ENCODE assay signal across 9 mouse cellular contexts in genomic region chr19:5687738-5688137, GRCm38 (mm10). TPM values are rescaled to one million over a fixed set of nuclear protein-coding genes. Genes with fewer than 3 reads are reported as not detected.
DNase-seq lines count a peak whose midpoint lies in the region; ATAC-seq and TF ChIP-seq lines count a peak whose summit lies in the region.
"Had no signal": no experiment of that assay in that cellular context is flagged by ENCODE, and none has a peak within 500 bp of the region (broad histone marks: within the 10 kb centered on the region; RNA-seq: fewer than 3 reads in every experiment).

No protein-coding gene starts in this region.

- no peaks in the 10 kb centered on the region for H3K9me3 ChIP-seq in embryonic facial prominence, embryonic 11.5 days (replicated peaks; ENCODE audit: control insufficient read depth, low read length)

- H3K27me3 ChIP-seq in embryonic facial prominence, embryonic 11.5 days (ENCODE audit: control insufficient read depth, insufficient read depth, low read length): no peaks in the 10 kb centered on the region

- TF ChIP-seq CTCF in left cerebral cortex, adult 2 months (IDR thresholded peaks at IDR 0.05): no peak

- H3K4me3 ChIP-seq in left cerebral cortex, adult 2 months: peak overlapping the region; percentile 79
- peak overlapping the region; percentile 71 for H3K4me3 ChIP-seq in embryonic facial prominence, embryonic 11.5 days (ENCODE audit: low read depth, low read length)

- 23% methylated on average over 9 of the region's 9 CpGs for WGBS in embryonic facial prominence, embryonic 11.5 days

- intact Hi-C loops in left cerebral cortex, adult 2 months (cut with DNase I): loop anchor here (2.0 to 5.0 kb wide), 2 partner anchors 51 to 320 kb away; partner anchors contain the start of genes Banf1, Eif1ad and Rela

- ATAC-seq in embryonic facial prominence, embryonic 11.5 days (replicated peaks; ENCODE audit: insufficient number of reproducible peaks, low FRiP score, low TSS enrichment, low read depth): no peak

- no peak for DNase-seq in left cerebral cortex, adult 2 months (ENCODE audit: extremely low spot score in 1 of 2, low spot score in 2 of 2)
- no peak for DNase-seq in left cerebral cortex, adult 9 months (ENCODE audit: low spot score in 2 of 2)
- DNase-seq in embryonic facial prominence, embryonic 11.5 days (ENCODE audit: low spot score): no peak
- DNase-seq in induced T-regulatory cell, adult 2 months (ENCODE audit: low read depth): peak; percentile 30
- DNase-seq in naive thymus-derived CD4-positive, alpha-beta T cell, adult 2 months (ENCODE audit: low read depth): peak; percentile 31
- no peak for DNase-seq in cerebellum, adult 11-12 months
- no peak for DNase-seq in kidney, postnatal 25 days
- DNase-seq in layer of hippocampus, postnatal 14 days (ENCODE audit: low spot score in 2 of 2): no peak

- H3K4me2 ChIP-seq in embryonic facial prominence, embryonic 11.5 days (ENCODE audit: low read depth, low read length): peak overlapping the region; percentile 71

- H3K9ac ChIP-seq in embryonic facial prominence, embryonic 11.5 days (replicated peaks; ENCODE audit: low read length): peak overlapping the region; percentile 66

- H3K36me3 ChIP-seq in embryonic facial prominence, embryonic 11.5 days (replicated peaks; ENCODE audit: control insufficient read depth, insufficient read depth, low read depth, low read length): peaks cover 2% of the 10 kb centered on the region

- no peak overlapping the region for H3K27ac ChIP-seq in left cerebral cortex, adult 2 months
- no peak overlapping the region; the same call in 1 of the 2 replicates for H3K27ac ChIP-seq in embryonic facial prominence, embryonic 11.5 days (replicated peaks; ENCODE audit: low read depth, low read length)

- peaks cover 12% of the 10 kb centered on the region for H3K4me1 ChIP-seq in embryonic facial prominence, embryonic 11.5 days (ENCODE audit: control insufficient read depth, insufficient read depth, low read length)

RNA-seq across cellular contexts. Expression of gene Map3k11, which starts 0.8 kb away (rescaled TPM):
- total RNA-seq in left cerebral cortex, adult 2 months (2021): 10 to 100 TPM; 16.2 to 17.0 TPM
- 13.1 and 14.6 TPM in 2 replicates for polyA plus RNA-seq in embryonic facial prominence, embryonic 11.5 days (2014; fragmentation: Nextera tagmentation; extraction: Ambion mirVana)
- 10 to 100 TPM; 16.1 to 17.0 TPM for total RNA-seq in layer of hippocampus, postnatal 14 days (2021)

RNA-seq across cellular contexts. Expression of gene Pcnx3, which starts 1.0 kb away (rescaled TPM):
- 10 to 100 TPM; 77.5 to 80.0 TPM for total RNA-seq in left cerebral cortex, adult 2 months (2021)
- 17.5 and 22.0 TPM in 2 replicates for polyA plus RNA-seq in embryonic facial prominence, embryonic 11.5 days (2014; fragmentation: Nextera tagmentation; extraction: Ambion mirVana)
- total RNA-seq in layer of hippocampus, postnatal 14 days (2021): 10 to 100 TPM; 66.3 to 72.2 TPM

RNA-seq across cellular contexts. Expression of gene Kcnk7, which starts 16.4 kb away (rescaled TPM):
- not detected for total RNA-seq in left cerebral cortex, adult 2 months (2021)
- polyA plus RNA-seq in embryonic facial prominence, embryonic 11.5 days (2014; fragmentation: Nextera tagmentation; extraction: Ambion mirVana): not detected in 2 replicates
- total RNA-seq in layer of hippocampus, postnatal 14 days (2021): not detected
- total RNA-seq: adrenal gland, postnatal 25 days had no signal

RNA-seq across cellular contexts. Expression of gene Sipa1, which starts 24.2 kb away (rescaled TPM):
- 10 to 100 TPM; 18.2 to 19.0 TPM for total RNA-seq in left cerebral cortex, adult 2 months (2021)
- polyA plus RNA-seq in embryonic facial prominence, embryonic 11.5 days (2014; fragmentation: Nextera tagmentation; extraction: Ambion mirVana): 12.4 and 13.2 TPM in 2 replicates
- total RNA-seq in layer of hippocampus, postnatal 14 days (2021): 10 to 100 TPM; 22.8 to 26.1 TPM

RNA-seq across cellular contexts. Expression of gene Ehbp1l1, which starts 38.4 kb away (rescaled TPM):
- 10 to 100 TPM; 21.1 to 30.7 TPM for total RNA-seq in left cerebral cortex, adult 2 months (2021)
- 4.5 and 5.5 TPM in 2 replicates for polyA plus RNA-seq in embryonic facial prominence, embryonic 11.5 days (2014; fragmentation: Nextera tagmentation; extraction: Ambion mirVana)
- 10 to 100 TPM; 15.6 to 20.1 TPM for total RNA-seq in layer of hippocampus, postnatal 14 days (2021)

Comparison
In these comparisons a context has a peak if more than half of its experiments do, and no peak if none do; other contexts are left out.
1. DNase-seq: peak in induced T-regulatory cell, adult 2 months (single experiment) and naive thymus-derived CD4-positive, alpha-beta T cell, adult 2 months (single experiment); none in left cerebral cortex, adult 2 months (0 of 2), left cerebral cortex, adult 9 months (0 of 2), embryonic facial prominence, embryonic 11.5 days (single experiment), cerebellum, adult 11-12 months (single experiment), kidney, postnatal 25 days (0 of 2) and layer of hippocampus, postnatal 14 days (0 of 2).